Mouse (Mus musculus) stomach, embryonic 14.5 days (tissue): ENCODE measurements around the gene Slc6a6. TPM values are rescaled to one million over a fixed set of nuclear protein-coding genes. Genes with fewer than 3 reads are reported as not detected.

Source experiments
- ATAC-seq: fragments of 200-750 bp; cut with Nextera tagmentation; 2 replicates; pipeline ENCODE4 v1.8.0; 2017; ENCODE audit warnings: low read depth, moderate TSS enrichment; ENCODE audit not compliant: insufficient number of reproducible peaks, insufficient read depth, low FRiP score
- H3K27ac ChIP-seq: fragments of 300-500 bp; sonication (generic); 2 replicates; pipeline ENCODE4 v1.5.1; 2014; ENCODE audit warnings: mild to moderate bottlenecking, low read length, moderate library complexity, mixed read lengths
- H3K27me3 ChIP-seq: fragments of 300-500 bp; sonication (generic); 2 replicates; pipeline ENCODE4 v1.6.1; 2014; ENCODE audit warnings: low read length, control low read depth, mixed read lengths; ENCODE audit not compliant: control insufficient read depth, insufficient read depth
- H3K36me3 ChIP-seq: fragments of 300-500 bp; sonication (generic); 2 replicates; pipeline ENCODE4 v1.6.1; 2014; ENCODE audit warnings: mild to moderate bottlenecking, control low read depth, low read length, moderate library complexity, mixed read lengths; ENCODE audit not compliant: control insufficient read depth, insufficient read depth
- H3K4me1 ChIP-seq: fragments of 300-500 bp; sonication (generic); 2 replicates; pipeline ENCODE4 v1.6.1; 2014; ENCODE audit warnings: low read length, control low read depth, mixed read lengths; ENCODE audit not compliant: control insufficient read depth, insufficient read depth
- H3K4me2 ChIP-seq: fragments of 300-500 bp; sonication (generic); replicated peaks from 2 replicates; pipeline ENCODE4 v1.6.1; 2014; ENCODE audit warnings: low read depth, low read length, control low read depth
- H3K4me3 ChIP-seq: fragments of 300-500 bp; sonication (generic); 2 replicates; pipeline ENCODE4 v1.5.1; 2014; ENCODE audit warnings: low read depth, low read length, control low read depth
- H3K9ac ChIP-seq: fragments of 300-500 bp; sonication (generic); replicated peaks from 2 replicates; pipeline ENCODE4 v1.6.1; 2014; ENCODE audit warnings: low read depth, mild to moderate bottlenecking, control low read depth, low read length, moderate library complexity, mixed read lengths
- H3K9me3 ChIP-seq: fragments of 300-500 bp; sonication (generic); 2 replicates; pipeline ENCODE4 v1.6.1; 2016; ENCODE audit warnings: low read depth, low read length, control low read depth; ENCODE audit not compliant: control insufficient read depth
- WGBS: fragments of 180-500 bp; shearing (Covaris S2); extraction: QIAGEN DNeasy Blood & Tissue Kit; methylation state at CpG from one replicate; pipeline ENCODE4 v1.1.7; 2014; 5-methylcytosine and 5-hydroxymethylcytosine counted together
- polyA plus RNA-seq: library from polyadenylated mRNA; unstranded; fragments of >200 nt; fragmentation: Nextera tagmentation; extraction: Ambion mirVana; gene quantifications from 2 replicates; pipeline ENCODE4 v1.2.1, GENCODE M21; 2014

Gene Slc6a6
- polyA plus RNA-seq, 1 experiment from 2014 or later: 60.3 TPM

DNA sequence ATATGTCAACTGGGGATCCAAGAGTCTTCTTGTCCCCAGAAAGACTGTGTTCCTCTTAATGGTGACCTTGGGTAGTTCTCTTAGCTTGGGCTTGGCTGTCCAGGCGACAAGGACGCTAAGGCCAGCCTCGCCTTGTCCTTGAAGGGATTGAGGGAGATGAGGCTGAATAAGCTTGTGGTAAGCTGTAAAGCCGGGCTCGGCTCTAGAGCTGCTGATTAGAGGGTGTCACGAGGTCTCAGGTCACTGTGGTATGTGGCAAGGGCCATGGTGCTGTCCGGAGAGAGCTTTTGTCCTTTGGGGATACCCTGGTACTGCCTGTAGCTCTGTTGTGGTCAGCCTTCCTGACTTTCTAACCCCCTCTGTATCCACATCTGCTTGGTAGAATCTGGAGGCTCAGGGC is 2.0 kb downstream of the Slc6a6 start:
- no peak overlapping the region for H3K9ac ChIP-seq
- no peaks in the 10 kb centered on the region for H3K27me3 ChIP-seq
- peak overlapping the region; percentile 33; the same call in 1 of the 2 replicates for H3K27ac ChIP-seq
- H3K4me3 ChIP-seq: peak overlapping the region; percentile 93
- H3K36me3 ChIP-seq: no peaks in the 10 kb centered on the region
- 66% methylated on average over 7 of the region's 7 CpGs for WGBS
- no peaks in the 10 kb centered on the region for H3K9me3 ChIP-seq
- peak overlapping the region; percentile 89 for H3K4me2 ChIP-seq
- no peak for ATAC-seq
- peaks cover 40% of the 10 kb centered on the region for H3K4me1 ChIP-seq

DNA sequence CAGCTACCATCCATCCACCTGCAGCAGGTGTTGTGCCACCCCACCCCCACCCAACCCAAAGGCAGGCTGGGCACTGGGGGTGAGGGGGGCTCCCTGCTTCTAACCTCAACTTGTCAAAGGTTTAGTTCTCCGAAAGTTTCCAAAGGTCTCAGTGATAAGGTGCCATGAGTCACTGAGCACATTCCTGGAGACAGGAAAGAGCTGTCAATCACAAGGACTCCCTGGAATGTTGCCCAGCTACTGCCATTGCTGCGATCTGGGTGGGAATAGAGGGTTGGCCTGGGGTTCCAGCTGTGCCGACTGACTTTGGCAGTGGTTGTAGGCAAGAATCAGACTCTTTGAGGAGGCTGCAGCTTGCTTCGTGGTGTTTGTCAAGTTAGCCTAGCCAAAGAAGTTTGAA is 2.7 kb downstream of the Slc6a6 start:
- H3K4me2 ChIP-seq: peak overlapping the region; percentile 89
- no peak for ATAC-seq
- no peaks in the 10 kb centered on the region for H3K9me3 ChIP-seq
- H3K4me3 ChIP-seq: 0 out of 2 replicates have a peak overlapping the region, but pooled peaks have one; percentile 93
- peaks cover 40% of the 10 kb centered on the region for H3K4me1 ChIP-seq
- WGBS: 32% methylated on average over 4 of the region's 4 CpGs
- peak overlapping the region; percentile 33; the same call in 1 of the 2 replicates for H3K27ac ChIP-seq
- no peaks in the 10 kb centered on the region for H3K27me3 ChIP-seq
- H3K9ac ChIP-seq: no peak overlapping the region
- H3K36me3 ChIP-seq: no peaks in the 10 kb centered on the region; the same call in 1 of the 2 replicates

DNA sequence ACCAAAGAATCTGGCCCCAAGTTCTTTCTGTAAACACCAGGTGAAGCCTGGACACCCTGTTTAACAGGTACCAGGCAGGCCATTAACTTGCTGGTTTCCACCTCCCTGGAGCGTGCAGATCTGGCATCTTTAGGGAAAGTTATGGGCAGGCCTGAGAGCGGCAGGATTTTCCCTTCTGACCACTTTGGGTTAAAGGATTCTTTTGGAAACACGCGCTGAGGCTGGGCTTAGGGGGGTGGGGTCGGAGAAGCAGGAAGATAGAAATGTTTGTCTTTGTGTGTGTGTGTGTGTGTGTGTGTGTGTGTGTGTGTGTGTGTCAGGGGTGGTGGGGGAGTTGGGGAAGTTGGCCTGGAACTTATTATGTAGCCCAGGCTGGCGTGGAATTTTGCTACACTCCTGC is 4.2 kb downstream of the Slc6a6 start:
- Histone ChIP-seq H3K9me3 (no peaks in the 10 kb centered on the region), H3K4me2 (no peak overlapping the region), H3K9ac (no peak overlapping the region), H3K4me3 (no peak overlapping the region), H3K36me3 (no peaks in the 10 kb centered on the region; the same call in 1 of the 2 replicates), H3K27me3 (no peaks in the 10 kb centered on the region), H3K4me1 (peaks cover 40% of the 10 kb centered on the region), H3K27ac (no peak overlapping the region)
- no peak for ATAC-seq
- 36% methylated on average over 6 of the region's 6 CpGs for WGBS

DNA sequence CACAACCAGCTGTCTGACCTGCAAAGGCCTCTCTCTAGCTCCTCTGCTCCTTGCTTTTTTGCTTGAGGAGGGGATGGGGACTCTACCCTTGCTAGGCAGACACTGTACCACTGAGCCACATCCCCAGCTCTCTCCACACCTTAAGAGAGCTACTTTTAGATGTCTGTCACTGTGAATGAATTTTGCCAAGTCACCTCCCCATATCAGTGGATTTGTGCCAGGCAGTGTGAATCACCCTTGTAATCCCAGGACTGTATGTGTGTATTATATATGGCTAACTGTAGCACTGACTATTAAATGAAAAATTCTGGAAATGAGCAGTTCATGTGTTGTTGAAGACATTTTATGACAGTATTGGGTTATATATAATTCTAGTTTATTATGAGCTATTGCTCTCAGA is 5.4 kb downstream of the Slc6a6 start:
- H3K4me2 ChIP-seq: no peak overlapping the region
- H3K27ac ChIP-seq: no peak overlapping the region

DNA sequence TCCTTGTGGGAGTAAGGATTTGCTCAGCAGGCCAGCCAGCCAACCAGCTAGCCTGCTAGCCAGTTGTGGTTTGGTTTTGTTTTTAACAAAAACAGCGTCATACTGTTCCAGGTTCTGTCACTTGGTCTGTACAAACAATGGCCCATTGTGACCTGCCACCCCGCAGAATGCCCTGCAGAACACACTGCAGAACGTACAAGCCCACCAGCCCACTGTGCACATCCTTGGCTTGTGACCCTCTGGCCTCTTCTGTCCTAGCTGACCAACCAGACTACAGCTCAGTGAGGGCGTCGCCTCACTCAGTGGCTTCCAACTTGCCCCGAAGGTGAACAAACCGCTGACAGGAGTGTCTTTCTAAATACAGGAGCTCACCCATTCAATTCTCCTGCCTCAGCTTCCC is 6.4 kb downstream of the Slc6a6 start:
- H3K4me3 ChIP-seq: no peak overlapping the region
- H3K9ac ChIP-seq: no peak overlapping the region
- peaks cover 35% of the 10 kb centered on the region for H3K4me1 ChIP-seq
- WGBS: 51% methylated on average over 7 of the region's 7 CpGs
- no peak for ATAC-seq
- peaks cover 5% of the 10 kb centered on the region; the same call in 1 of the 2 replicates for H3K36me3 ChIP-seq
- no peak overlapping the region for H3K4me2 ChIP-seq
- H3K9me3 ChIP-seq: no peaks in the 10 kb centered on the region
- H3K27ac ChIP-seq: peak overlapping the region; percentile 33; the same call in 1 of the 2 replicates
- H3K27me3 ChIP-seq: no peaks in the 10 kb centered on the region

More for the DNA sequence above, 5.4 kb downstream of the Slc6a6 start:
- Histone ChIP-seq H3K9ac (no peak overlapping the region), H3K9me3 (no peaks in the 10 kb centered on the region), H3K4me1 (peaks cover 40% of the 10 kb centered on the region), H3K27me3 (no peaks in the 10 kb centered on the region), H3K4me3 (no peak overlapping the region), H3K36me3 (peaks cover 5% of the 10 kb centered on the region; the same call in 1 of the 2 replicates)
- ATAC-seq: no peak

DNA sequence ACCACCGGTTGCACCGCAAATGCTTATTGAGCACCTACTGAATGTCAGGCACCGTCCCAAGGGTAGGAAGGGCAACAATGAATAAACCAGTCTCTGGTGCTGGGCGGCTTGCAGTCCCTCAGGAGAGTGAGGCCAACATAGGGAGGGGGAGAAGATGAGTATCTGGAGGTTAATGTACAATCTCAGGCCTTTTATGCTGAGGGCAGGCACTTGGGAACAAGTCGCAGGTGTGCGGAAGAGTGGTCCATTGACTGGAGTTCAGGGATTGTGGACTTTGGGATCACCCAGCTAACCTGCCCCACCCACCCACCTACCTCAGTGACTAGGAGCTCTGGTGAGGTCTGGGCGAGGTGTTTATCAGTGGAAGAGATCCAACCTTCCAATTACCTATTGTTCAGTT is 6.8 kb downstream of the Slc6a6 start:
- ATAC-seq: peak; percentile 53; the same call in 1 of the 2 replicates
- peaks cover 5% of the 10 kb centered on the region; the same call in 1 of the 2 replicates for H3K36me3 ChIP-seq
- no peak overlapping the region for H3K4me3 ChIP-seq
- H3K27ac ChIP-seq: peak overlapping the region; percentile 33; the same call in 1 of the 2 replicates
- no peaks in the 10 kb centered on the region for H3K9me3 ChIP-seq
- no peaks in the 10 kb centered on the region for H3K27me3 ChIP-seq
- H3K4me2 ChIP-seq: no peak overlapping the region
- no peak overlapping the region for H3K9ac ChIP-seq
- peaks cover 32% of the 10 kb centered on the region for H3K4me1 ChIP-seq
- 67% methylated on average over 7 of the region's 7 CpGs for WGBS

DNA sequence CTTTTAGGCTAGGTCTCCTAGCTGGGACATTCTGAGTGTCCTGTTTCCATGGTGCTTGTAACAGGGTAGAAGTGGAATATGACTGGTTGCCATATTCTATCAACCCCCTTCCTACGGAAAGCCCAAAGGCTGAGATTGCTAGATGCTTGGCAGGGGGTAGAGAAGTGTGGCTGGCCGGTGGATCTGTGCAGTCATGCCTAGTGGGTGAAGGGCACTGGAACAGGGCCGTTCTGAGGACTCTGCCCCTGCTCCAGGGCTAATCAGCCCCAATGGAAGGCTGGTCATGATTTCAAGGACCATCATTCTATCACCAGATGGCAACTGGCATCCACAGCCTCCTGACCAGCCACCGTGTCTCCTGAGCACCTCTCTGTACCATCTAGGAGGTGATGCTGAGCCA is 7.7 kb downstream of the Slc6a6 start:
- H3K4me3 ChIP-seq: no peak overlapping the region
- H3K27ac ChIP-seq: no peak overlapping the region
- no peak overlapping the region for H3K9ac ChIP-seq
- H3K4me2 ChIP-seq: no peak overlapping the region
- ATAC-seq: no peak
- WGBS: 90% methylated on average over 4 of the region's 4 CpGs
- peaks cover 5% of the 10 kb centered on the region; the same call in 1 of the 2 replicates for H3K36me3 ChIP-seq
- H3K4me1 ChIP-seq: peaks cover 22% of the 10 kb centered on the region
- no peaks in the 10 kb centered on the region for H3K9me3 ChIP-seq
- H3K27me3 ChIP-seq: no peaks in the 10 kb centered on the region

DNA sequence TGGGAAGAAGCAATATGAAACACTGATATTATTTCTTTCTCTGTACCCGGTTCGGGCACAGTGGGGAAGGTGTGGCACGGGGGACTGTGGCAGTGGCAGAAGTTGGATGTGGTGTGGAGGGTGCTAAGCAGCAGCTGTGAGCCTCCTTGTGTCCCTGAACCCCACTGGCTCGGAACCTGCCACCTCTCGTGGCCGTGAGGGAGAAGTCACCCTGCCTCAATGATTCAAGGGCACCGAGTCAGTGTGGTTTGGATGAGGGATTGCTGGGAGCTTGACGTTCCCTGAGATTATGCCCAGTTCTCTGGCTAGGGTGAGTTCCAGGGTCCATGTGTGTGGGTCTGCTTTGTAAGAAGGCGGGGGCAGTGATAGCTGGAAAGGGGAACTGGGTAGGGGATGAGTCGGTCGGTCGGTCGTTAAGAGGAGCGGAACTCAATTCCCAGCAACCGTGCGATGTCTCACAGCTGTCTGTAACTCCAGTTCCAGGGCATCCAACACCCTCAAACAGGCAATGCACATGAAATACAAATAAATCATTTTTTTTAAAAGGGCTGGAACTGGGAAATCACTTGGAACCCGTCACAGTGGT is 9.5 kb downstream of the Slc6a6 start:
- no peak overlapping the region for H3K27ac ChIP-seq
- no peak overlapping the region for H3K4me3 ChIP-seq
- peaks cover 11% of the 10 kb centered on the region; the same call in 1 of the 2 replicates for H3K4me1 ChIP-seq
- no peak overlapping the region for H3K9ac ChIP-seq
- no peaks in the 10 kb centered on the region for H3K27me3 ChIP-seq
- no peaks in the 10 kb centered on the region for H3K9me3 ChIP-seq
- peaks cover 5% of the 10 kb centered on the region; the same call in 1 of the 2 replicates for H3K36me3 ChIP-seq
- ATAC-seq: no peak
- no peak overlapping the region for H3K4me2 ChIP-seq
- 71% methylated on average over 17 of the region's 17 CpGs for WGBS

DNA sequence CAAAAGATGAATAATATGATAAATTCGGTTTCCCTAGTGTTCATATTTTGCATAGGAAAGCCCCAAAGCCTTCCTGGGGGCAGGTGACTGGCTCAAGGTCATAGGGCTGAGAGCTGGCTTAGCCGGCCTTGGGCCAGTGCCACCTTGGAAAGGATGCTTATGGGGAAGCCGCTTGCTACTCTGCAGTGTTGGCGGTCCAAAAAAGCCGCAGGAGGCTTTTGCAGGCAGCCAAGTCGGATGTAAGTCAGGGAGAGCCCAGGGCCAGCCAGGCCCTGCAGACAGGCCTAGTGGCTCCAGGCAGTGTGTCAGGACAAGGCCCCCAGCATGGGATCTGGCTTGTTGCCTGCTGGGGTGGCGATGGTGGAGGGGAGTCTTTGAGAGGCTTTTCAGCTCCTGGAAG is 10.8 kb downstream of the Slc6a6 start:
- 0 out of 2 replicates have a peak, but pooled peaks cover 5% of the 10 kb centered on the region for H3K4me1 ChIP-seq
- H3K9me3 ChIP-seq: no peaks in the 10 kb centered on the region
- no peak for ATAC-seq
- no peak overlapping the region for H3K4me2 ChIP-seq
- peaks cover 5% of the 10 kb centered on the region; the same call in 1 of the 2 replicates for H3K36me3 ChIP-seq
- WGBS: 77% methylated on average over 7 of the region's 7 CpGs
- no peak overlapping the region for H3K4me3 ChIP-seq
- H3K27ac ChIP-seq: no peak overlapping the region
- no peaks in the 10 kb centered on the region for H3K27me3 ChIP-seq
- no peak overlapping the region for H3K9ac ChIP-seq
